Mouse (Mus musculus) thymus, adult 2 months (tissue): Measurements from ENCODE around the gene Cstf3. TPM values are rescaled to one million over a fixed set of nuclear protein-coding genes. Genes with fewer than 3 reads are reported as not detected.

Experiments used
- DNase-seq: peaks from one replicate; pipeline ENCODE4 v3.0.0; 2021
- H3K27ac ChIP-seq: fragments of 200-500 bp; 2 replicates; pipeline ENCODE4 v1.5.1; 2012; ENCODE audit warnings: low read length, control low read depth; ENCODE audit not compliant: control insufficient read depth, insufficient read depth
- H3K27me3 ChIP-seq: fragments of 200-500 bp; 2 replicates; pipeline ENCODE4 v1.6.1; 2012; ENCODE audit warnings: mild to moderate bottlenecking, low read length, moderate library complexity, mixed read lengths; ENCODE audit not compliant: control insufficient read depth, insufficient read depth
- H3K36me3 ChIP-seq: fragments of 200-500 bp; 2 replicates; pipeline ENCODE4 v1.6.1; 2012; ENCODE audit warnings: mild to moderate bottlenecking, low read length, moderate library complexity; ENCODE audit not compliant: control insufficient read depth, insufficient read depth
- H3K4me1 ChIP-seq: fragments of 200-500 bp; replicated peaks from 2 replicates; pipeline ENCODE4 v1.6.1; 2012; ENCODE audit warnings: low read length; ENCODE audit not compliant: control insufficient read depth, insufficient read depth
- H3K4me3 ChIP-seq: fragments of 200-500 bp; 2 replicates; pipeline ENCODE4 v1.5.1; 2012; ENCODE audit warnings: mild to moderate bottlenecking, low read length, control low read depth, moderate library complexity; ENCODE audit not compliant: control insufficient read depth, insufficient read depth
- CTCF ChIP-seq: fragments of 200-500 bp; IDR thresholded peaks from 2 replicates; pipeline ENCODE4 v1.5.1; 2012; ENCODE audit warnings: mild to moderate bottlenecking, control low read depth, low read length, moderate library complexity, borderline replicate concordance; ENCODE audit not compliant: control insufficient read depth, poor library complexity, insufficient read depth; ENCODE audit errors: extremely low read depth
- POLR2A ChIP-seq: fragments of 200-500 bp; IDR thresholded peaks from 2 replicates; pipeline ENCODE4 v1.6.1; 2012; ENCODE audit warnings: mild to moderate bottlenecking, low read length, control low read depth, moderate library complexity; ENCODE audit not compliant: control insufficient read depth, poor library complexity, insufficient read depth; ENCODE audit errors: extremely low read depth
- WGBS: fragments of 180-500 bp; shearing (Covaris S2); methylation state at CpG from one replicate; pipeline ENCODE4 v1.1.7; 2018; 5-methylcytosine and 5-hydroxymethylcytosine counted together
- polyA plus RNA-seq: library from polyadenylated mRNA; depleted of rRNA; stranded (reverse); fragments of >200 nt; gene quantifications from 2 replicates; pipeline ENCODE4 v1.2.3, GENCODE M21; 2012

Cstf3 gene
- polyA plus RNA-seq, 1 experiment: 17.4 TPM

GRCm38 (mm10) chr2:104581281-104581879 lies 8.9 kb upstream of the Cstf3 start:
- Histone ChIP-seq H3K36me3 (no peaks in the 10 kb centered on the region), H3K4me3 (no peak overlapping the region), H3K4me1 (no peaks in the 10 kb centered on the region), H3K27me3 (no peaks in the 10 kb centered on the region), H3K27ac (no peak overlapping the region)
- TF ChIP-seq CTCF (no peak), POLR2A (no peak)
- DNase-seq: no peak
- WGBS: 87% methylated on average over 9 of the region's 9 CpGs

GRCm38 (mm10) chr2:104583032-104583431 lies 7.3 kb upstream of the Cstf3 start:
- no peak for DNase-seq
- no peak overlapping the region for H3K27ac ChIP-seq
- H3K4me1 ChIP-seq: no peaks in the 10 kb centered on the region
- TF ChIP-seq POLR2A (no peak), CTCF (no peak)
- no peaks in the 10 kb centered on the region for H3K27me3 ChIP-seq
- H3K4me3 ChIP-seq: no peak overlapping the region
- 86% methylated on average over 6 of the region's 6 CpGs for WGBS
- no peaks in the 10 kb centered on the region for H3K36me3 ChIP-seq

GRCm38 (mm10) chr2:104584226-104584625 lies 6.1 kb upstream of the Cstf3 start:
- H3K4me3 ChIP-seq: no peak overlapping the region
- DNase-seq: no peak
- no peaks in the 10 kb centered on the region for H3K36me3 ChIP-seq
- WGBS: 97% methylated on average over 7 of the region's 7 CpGs
- TF ChIP-seq CTCF: no peak
- peaks cover 1% of the 10 kb centered on the region for H3K4me1 ChIP-seq
- no peaks in the 10 kb centered on the region for H3K27me3 ChIP-seq
- no peak overlapping the region for H3K27ac ChIP-seq

GRCm38 (mm10) chr2:104585645-104586044 lies 4.7 kb upstream of the Cstf3 start:
- Histone ChIP-seq H3K4me1 (peaks cover 4% of the 10 kb centered on the region), H3K27me3 (no peaks in the 10 kb centered on the region), H3K36me3 (no peaks in the 10 kb centered on the region), H3K4me3 (no peak overlapping the region), H3K27ac (no peak overlapping the region)
- no peak for DNase-seq
- TF ChIP-seq CTCF (no peak), POLR2A (no peak)
- 24% methylated on average over 2 of the region's 2 CpGs for WGBS

GRCm38 (mm10) chr2:104588552-104588951 lies 1.8 kb upstream of the Cstf3 start:
- Histone ChIP-seq H3K27ac (no peak overlapping the region), H3K27me3 (no peaks in the 10 kb centered on the region), H3K4me3 (no peak overlapping the region), H3K4me1 (peaks cover 4% of the 10 kb centered on the region), H3K36me3 (no peaks in the 10 kb centered on the region)
- TF ChIP-seq CTCF (no peak), POLR2A (no peak)
- 98% methylated on average over 5 of the region's 5 CpGs for WGBS
- DNase-seq: no peak

- Histone ChIP-seq H3K27me3 (no peaks in the 10 kb centered on the region), H3K4me1 (peaks cover 4% of the 10 kb centered on the region), H3K4me3 (peak overlapping the region; percentile 98), H3K27ac (peak overlapping the region; percentile 60), H3K36me3 (no peaks in the 10 kb centered on the region)
- no peak for TF ChIP-seq CTCF
- TF ChIP-seq POLR2A: no peak
- no peak for DNase-seq
- under 1% methylated on average over 19 of the region's 19 CpGs for WGBS
Observed at GRCm38 (mm10) chr2:104590829-104591117, 450 bp downstream of the Cstf3 start.

GRCm38 (mm10) chr2:104591141-104591540 lies 818 bp downstream of the Cstf3 start:
- Histone ChIP-seq H3K36me3 (no peaks in the 10 kb centered on the region), H3K27ac (peak overlapping the region; percentile 60), H3K4me1 (peaks cover 4% of the 10 kb centered on the region), H3K4me3 (peak overlapping the region; percentile 98), H3K27me3 (no peaks in the 10 kb centered on the region)
- TF ChIP-seq POLR2A (no peak), CTCF (no peak)
- no peak for DNase-seq
- 2% methylated on average over 6 of the region's 6 CpGs for WGBS

GRCm38 (mm10) chr2:104595063-104595462 lies 4.7 kb downstream of the Cstf3 start:
- no peaks in the 10 kb centered on the region for H3K27me3 ChIP-seq
- no peaks in the 10 kb centered on the region for H3K4me1 ChIP-seq
- H3K36me3 ChIP-seq: no peaks in the 10 kb centered on the region
- WGBS: 0% methylated on average over 1 of the region's 1 CpGs
- H3K4me3 ChIP-seq: no peak overlapping the region
- TF ChIP-seq POLR2A: no peak
- no peak for TF ChIP-seq CTCF
- no peak overlapping the region for H3K27ac ChIP-seq
- DNase-seq: no peak
